ENCODE assay signal across 8 mouse cellular contexts in the genomic region with DNA sequence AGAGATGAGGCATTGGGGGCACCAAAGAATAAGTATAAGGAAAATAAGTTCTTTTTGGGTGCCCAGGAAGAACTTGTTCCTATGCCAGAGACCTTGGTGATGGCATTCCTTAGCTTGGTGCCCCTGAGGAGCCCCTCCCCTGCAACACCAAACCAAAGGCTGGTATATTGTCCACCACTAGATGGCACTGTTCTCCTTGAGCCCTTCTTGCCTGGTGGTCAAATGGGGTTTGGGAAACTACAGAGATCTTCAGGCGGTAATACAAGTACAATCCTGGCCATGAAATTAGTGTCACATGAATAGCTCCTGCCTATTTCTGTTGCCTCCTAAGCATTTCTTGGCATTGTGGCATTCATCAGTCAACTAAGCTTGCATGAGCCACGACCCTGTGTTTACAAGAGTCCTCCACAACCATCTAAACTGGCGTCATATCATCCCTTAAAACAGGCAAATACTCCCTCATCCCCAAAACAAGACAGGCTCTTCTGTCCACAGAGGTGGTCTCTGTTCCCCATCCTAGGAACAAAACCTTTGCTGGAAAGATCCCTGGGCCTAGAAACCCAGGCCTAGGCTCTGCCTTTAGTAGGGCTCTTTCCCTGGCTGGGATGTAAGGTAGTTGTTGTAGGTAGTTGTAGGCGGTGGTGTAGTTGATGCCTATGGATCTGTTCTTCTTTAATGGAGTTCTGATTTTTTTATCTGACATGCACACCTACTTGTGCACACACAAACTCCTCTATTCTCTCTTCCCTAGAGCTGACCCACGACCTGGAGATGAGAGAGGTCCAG. TPM values are rescaled to one million over a fixed set of nuclear protein-coding genes. Genes with fewer than 3 reads are reported as not detected.
A peak's percentile ranks its signal among the peaks of the same experiment; 100 is the strongest.
DNase-seq lines count a peak whose midpoint lies in the region; ATAC-seq and TF ChIP-seq lines count a peak whose summit lies in the region.

No protein-coding gene starts in this region.

- DNase-seq in c-Kit-negative CD71-positive TER-119-positive erythroid progenitor cells, embryonic 14.5 days (ENCODE audit: low read depth, low spot score), result peak; percentile 43
- peak; percentile 67 for DNase-seq in layer of hippocampus, adult 9-10 months (ENCODE audit: low spot score)
- peak; percentile 48 for DNase-seq in testis, postnatal 14 days (ENCODE audit: low spot score)

- WGBS in intestine, postnatal 0 days, result 68% methylated on average over 5 of the region's 5 CpGs
- 58% methylated on average over 5 of the region's 5 CpGs for WGBS in intestine, embryonic 16.5 days

- H3K4me2 ChIP-seq in intestine, postnatal 0 days (replicated peaks; ENCODE audit: low read depth), result no peak overlapping the region
- no peak overlapping the region for H3K4me2 ChIP-seq in intestine, embryonic 16.5 days (ENCODE audit: low read depth, low read length)

- no peak for ATAC-seq in intestine, postnatal 0 days
- no peak for ATAC-seq in intestine, embryonic 16.5 days
- ATAC-seq in erythroid progenitor cell, adult 5-6 weeks (replicated peaks; ENCODE audit: low FRiP score, poor library complexity, severe bottlenecking), result peak; percentile 66
- ATAC-seq in megakaryocyte-erythroid progenitor cell, adult 5-6 weeks (replicated peaks; ENCODE audit: low FRiP score, low TSS enrichment, poor library complexity, severe bottlenecking), result peak; percentile 66

- TF ChIP-seq CTCF in intestine, postnatal 0 days (IDR thresholded peaks at IDR 0.05; ENCODE audit: low read depth), result peak; percentile 95
- peak; percentile 79 for TF ChIP-seq CTCF in E14TG2a.4 (conservative IDR thresholded peaks at IDR 0.05; ENCODE audit: low read length)

- H3K4me3 ChIP-seq in intestine, postnatal 0 days (ENCODE audit: low read depth, low read length), result no peak overlapping the region
- no peak overlapping the region for H3K4me3 ChIP-seq in intestine, embryonic 16.5 days (ENCODE audit: low read length)
- no peak overlapping the region for H3K4me3 ChIP-seq in E14TG2a.4 (replicated peaks; ENCODE audit: low read length)

- H3K27ac ChIP-seq in intestine, postnatal 0 days (ENCODE audit: low read depth, low read length), result no peak overlapping the region
- no peak overlapping the region for H3K27ac ChIP-seq in intestine, embryonic 16.5 days (ENCODE audit: low read length)

- H3K4me1 ChIP-seq in intestine, postnatal 0 days (replicated peaks; ENCODE audit: control insufficient read depth, insufficient read depth, low read length), result 0 out of 2 replicates have a peak, but pooled peaks cover 4% of the 10 kb centered on the region
- peaks cover 16% of the 10 kb centered on the region for H3K4me1 ChIP-seq in intestine, embryonic 16.5 days (ENCODE audit: control insufficient read depth, insufficient read depth, low read length)
- peaks cover 29% of the 10 kb centered on the region for H3K4me1 ChIP-seq in E14TG2a.4 (replicated peaks; ENCODE audit: low read depth, low read length)

- no peaks in the 10 kb centered on the region for H3K36me3 ChIP-seq in intestine, postnatal 0 days (ENCODE audit: control insufficient read depth, insufficient read depth)
- H3K36me3 ChIP-seq in intestine, embryonic 16.5 days (ENCODE audit: control insufficient read depth, insufficient read depth, low read length), result no peaks in the 10 kb centered on the region
- peaks cover 31% of the 10 kb centered on the region for H3K36me3 ChIP-seq in E14TG2a.4 (ENCODE audit: insufficient read depth, low read length)

- no peaks in the 10 kb centered on the region for H3K9me3 ChIP-seq in intestine, postnatal 0 days (ENCODE audit: control insufficient read depth)
- no peaks in the 10 kb centered on the region for H3K9me3 ChIP-seq in intestine, embryonic 16.5 days (ENCODE audit: control insufficient read depth, low read length)
- 0 out of 2 replicates have a peak, but pooled peaks cover 4% of the 10 kb centered on the region for H3K9me3 ChIP-seq in E14TG2a.4 (ENCODE audit: low read length)

- no peaks in the 10 kb centered on the region for H3K27me3 ChIP-seq in intestine, postnatal 0 days (replicated peaks; ENCODE audit: control insufficient read depth, insufficient read depth, low read length)
- no peaks in the 10 kb centered on the region for H3K27me3 ChIP-seq in intestine, embryonic 16.5 days (replicated peaks; ENCODE audit: control insufficient read depth, insufficient read depth, low read length)
- peaks cover 29% of the 10 kb centered on the region for H3K27me3 ChIP-seq in E14TG2a.4 (ENCODE audit: insufficient read depth, low read length)

- no peak overlapping the region for H3K9ac ChIP-seq in intestine, postnatal 0 days (ENCODE audit: low read depth, low read length)
- no peak overlapping the region for H3K9ac ChIP-seq in intestine, embryonic 16.5 days (ENCODE audit: low read depth, low read length)

RNA-seq across cellular contexts. Expression of a gene that starts 14.6 kb away (rescaled TPM):
- 21.4 and 23.1 TPM in 2 replicates for polyA plus RNA-seq in intestine, postnatal 0 days (2015; fragmentation: Nextera tagmentation; extraction: Ambion mirVana)
- polyA plus RNA-seq in intestine, embryonic 16.5 days (2015; fragmentation: Nextera tagmentation; extraction: Ambion mirVana), result 57.0 and 66.0 TPM in 2 replicates
- total RNA-seq in erythroid progenitor cell, adult 5-6 weeks (2015; ENCODE audit: low replicate concordance), result 4.7 and 5.4 TPM in 2 replicates
- total RNA-seq in erythroid progenitor cell, adult 5-6 weeks (2017; ENCODE audit: low replicate concordance), result 5.3 and 5.6 TPM in 2 replicates
- 90.8 and 92.3 TPM in 2 replicates for total RNA-seq in megakaryocyte-erythroid progenitor cell, adult 5-6 weeks (2014; fragmentation: Nextera tagmentation)
- 42.9 and 64.3 TPM in 2 replicates for total RNA-seq in megakaryocyte-erythroid progenitor cell, adult 5-6 weeks (2017)

RNA-seq across cellular contexts. Expression of a gene that starts 15.3 kb away (rescaled TPM):
- 0.25 and 0.35 TPM in 2 replicates for polyA plus RNA-seq in intestine, postnatal 0 days (2015; fragmentation: Nextera tagmentation; extraction: Ambion mirVana)
- polyA plus RNA-seq in intestine, embryonic 16.5 days (2015; fragmentation: Nextera tagmentation; extraction: Ambion mirVana), result 0.29 and 0.53 TPM in 2 replicates
- 11.9 and 21.0 TPM in 2 replicates for total RNA-seq in erythroid progenitor cell, adult 5-6 weeks (2015; ENCODE audit: low replicate concordance)
- total RNA-seq in erythroid progenitor cell, adult 5-6 weeks (2017; ENCODE audit: low replicate concordance), result 9.5 and 14.0 TPM in 2 replicates
- total RNA-seq in megakaryocyte-erythroid progenitor cell, adult 5-6 weeks (2014; fragmentation: Nextera tagmentation), result 0.66 TPM in 1 of 2 replicates, not detected in the other
- 0.57 TPM in 1 of 2 replicates, not detected in the other for total RNA-seq in megakaryocyte-erythroid progenitor cell, adult 5-6 weeks (2017)

RNA-seq across cellular contexts. Expression of a gene that starts 24.0 kb away (rescaled TPM):
- polyA plus RNA-seq in intestine, postnatal 0 days (2015; fragmentation: Nextera tagmentation; extraction: Ambion mirVana), result 7.9 and 9.2 TPM in 2 replicates
- 8.4 and 10.5 TPM in 2 replicates for polyA plus RNA-seq in intestine, embryonic 16.5 days (2015; fragmentation: Nextera tagmentation; extraction: Ambion mirVana)
- 1.3 and 3.6 TPM in 2 replicates for total RNA-seq in erythroid progenitor cell, adult 5-6 weeks (2015; ENCODE audit: low replicate concordance)
- total RNA-seq in erythroid progenitor cell, adult 5-6 weeks (2017; ENCODE audit: low replicate concordance), result 1.2 and 3.0 TPM in 2 replicates
- total RNA-seq in megakaryocyte-erythroid progenitor cell, adult 5-6 weeks (2014; fragmentation: Nextera tagmentation), result 1.5 and 2.3 TPM in 2 replicates
- 1.6 and 2.6 TPM in 2 replicates for total RNA-seq in megakaryocyte-erythroid progenitor cell, adult 5-6 weeks (2017)

Comparison
In these comparisons a context has a peak if more than half of its experiments do, and no peak if none do; other contexts are left out.
1. ATAC-seq: peak in erythroid progenitor cell, adult 5-6 weeks (single experiment) and megakaryocyte-erythroid progenitor cell, adult 5-6 weeks (single experiment); none in intestine, postnatal 0 days (single experiment) and intestine, embryonic 16.5 days (single experiment).
2. RNA of a gene that starts 14.6 kb away (total RNA-seq): 42.9 to 92.3 TPM in megakaryocyte-erythroid progenitor cell, adult 5-6 weeks; 4.7 to 5.6 TPM in erythroid progenitor cell, adult 5-6 weeks; every median in the first group is over 4 times any median in the second.
3. RNA of a gene that starts 15.3 kb away (total RNA-seq): 9.5 to 21.0 TPM in erythroid progenitor cell, adult 5-6 weeks; 0.57 to 0.66 TPM in megakaryocyte-erythroid progenitor cell, adult 5-6 weeks; every median in the first group is over 4 times any median in the second.
4. Peak in every context shown above with its lines, with median percentiles within 50 percentile points of each other: DNase-seq.